Mouse (Mus musculus) adrenal gland, postnatal 36 days (tissue): ENCODE measurements at regions not wholly inside any gene's neighbourhood (a gene's known extent, or its start where the extent isn't known, plus 50 kb on each side); places are given as distances from the start of the nearest gene placed in this dataset.

ENCODE experiments used
- DNase-seq, 2 experiments: peaks; one replicate each; pipeline ENCODE4 v3.0.0; 2021; ENCODE audit warnings: mixed read lengths in 1 of 2

GRCm38 (mm10) chr1:45575131-45575530, 72.0 kb upstream of the Col5a2 start:
- DNase-seq, result no peak

- DNase-seq, result no peak
Observed at GRCm38 (mm10) chr1:45580466-45580865, 77.4 kb upstream of the Col5a2 start.

- peak; percentile 25 to 35 for DNase-seq
Observed at GRCm38 (mm10) chr1:45587351-45588025, 84.4 kb upstream of the Col5a2 start.

- DNase-seq, result no peak
Observed at GRCm38 (mm10) chr1:45597316-45597715, 94.2 kb upstream of the Col5a2 start.

- no peak for DNase-seq
Observed at GRCm38 (mm10) chr1:45599421-45599820, 96.3 kb upstream of the Col5a2 start.

GRCm38 (mm10) chr1:45600011-45600410, 96.9 kb upstream of the Col5a2 start:
- no peak for DNase-seq

- no peak for DNase-seq
Observed at GRCm38 (mm10) chr1:45605571-45605970, 102.5 kb upstream of the Col5a2 start.

- DNase-seq, result no peak
Observed at GRCm38 (mm10) chr1:45608316-45608715, 105.2 kb upstream of the Col5a2 start.

GRCm38 (mm10) chr1:45619008-45619407, 115.9 kb upstream of the Col5a2 start:
- no peak for DNase-seq

- DNase-seq, result no peak
Observed at GRCm38 (mm10) chr1:45625921-45626320, 122.8 kb upstream of the Col5a2 start.

- no peak for DNase-seq
Observed at GRCm38 (mm10) chr1:45626733-45627132, 123.7 kb upstream of the Col5a2 start.

GRCm38 (mm10) chr1:45627840-45628239, 124.8 kb upstream of the Col5a2 start:
- peak; percentile 37 to 52 for DNase-seq

GRCm38 (mm10) chr1:45647301-45647700, 144.2 kb upstream of the Col5a2 start:
- DNase-seq, result no peak

GRCm38 (mm10) chr1:45653248-45653647, 141.7 kb upstream of the Wdr75 start:
- no peak for DNase-seq

- no peak for DNase-seq
Observed at GRCm38 (mm10) chr1:45663882-45664520, 131.0 kb upstream of the Wdr75 start.

- DNase-seq, result peak; percentile 74 to 77
Observed at GRCm38 (mm10) chr1:45672443-45673156, 122.4 kb upstream of the Wdr75 start.

- DNase-seq, result no peak
Observed at GRCm38 (mm10) chr1:45675771-45676439, 119.1 kb upstream of the Wdr75 start.

- DNase-seq, result no peak
Observed at GRCm38 (mm10) chr1:45679964-45680709, 114.8 kb upstream of the Wdr75 start.

GRCm38 (mm10) chr1:45700893-45701292, 94.1 kb upstream of the Wdr75 start:
- peak in 1 of 2 experiments; percentile 0 for DNase-seq

GRCm38 (mm10) chr1:45701516-45701915, 93.5 kb upstream of the Wdr75 start:
- DNase-seq, result no peak

- DNase-seq, result peak in 1 of 2 experiments; percentile 4
Observed at GRCm38 (mm10) chr1:45723369-45723768, 71.6 kb upstream of the Wdr75 start.

- DNase-seq, result no peak
Observed at GRCm38 (mm10) chr1:45732958-45733357, 62.0 kb upstream of the Wdr75 start.
